26 mouse cellular contexts compared by ENCODE assay signal in genomic region chr4:149907656-149908055, GRCm38 (mm10). TPM values are rescaled to one million over a fixed set of nuclear protein-coding genes. Genes with fewer than 3 reads are reported as not detected.
"Had no signal": no experiment of that assay in that cellular context is flagged by ENCODE, and none has a peak within 500 bp of the region (broad histone marks: within the 10 kb centered on the region; RNA-seq: fewer than 3 reads in every experiment).

No protein-coding gene starts in this region.

- H3K9me3 ChIP-seq: kidney, embryonic 15.5 days; limb, embryonic 12.5 days; limb, embryonic 15.5 days; midbrain, embryonic 10.5 days; midbrain, embryonic 13.5 days; neural tube, embryonic 13.5 days; stomach, embryonic 15.5 days had no signal

- ATAC-seq: liver, postnatal 0 days; lung, postnatal 0 days; midbrain, embryonic 13.5 days; midbrain, embryonic 16.5 days had no signal

- H3K27me3 ChIP-seq: kidney, embryonic 15.5 days; limb, embryonic 12.5 days; limb, embryonic 15.5 days; midbrain, embryonic 13.5 days; neural tube, embryonic 13.5 days; stomach, embryonic 15.5 days had no signal

- DNase-seq: kidney, adult 8-10 months; kidney, postnatal 14 days; layer of hippocampus, adult 9-11 months; liver, postnatal 0 days; lung, embryonic 14.5 days; retina, postnatal 1 day; right cerebral cortex, postnatal 25 days; spleen, adult 18-20 months; thymus, adult 18-20 months; thymus, postnatal 36 days had no signal

- H3K4me3 ChIP-seq: kidney, embryonic 15.5 days; layer of hippocampus, adult 2 months; left cerebral cortex, adult 2 months; limb, embryonic 12.5 days; limb, embryonic 15.5 days; midbrain, embryonic 10.5 days; midbrain, embryonic 13.5 days; myocyte; neural tube, embryonic 13.5 days; stomach, embryonic 15.5 days had no signal

- H3K9ac ChIP-seq: kidney, embryonic 15.5 days; limb, embryonic 12.5 days; limb, embryonic 15.5 days; liver, embryonic 14.5 days; liver, postnatal 0 days; lung, embryonic 14.5 days; midbrain, embryonic 13.5 days; neural tube, embryonic 13.5 days; stomach, embryonic 15.5 days had no signal

- H3K36me3 ChIP-seq: midbrain, embryonic 13.5 days had no signal

- H3K27ac ChIP-seq: kidney, embryonic 15.5 days; layer of hippocampus, adult 2 months; left cerebral cortex, adult 2 months; limb, embryonic 12.5 days; limb, embryonic 15.5 days; liver, embryonic 14.5 days; macrophage; midbrain, embryonic 10.5 days; midbrain, embryonic 13.5 days; neural tube, embryonic 13.5 days; stomach, embryonic 15.5 days had no signal

- H3K4me2 ChIP-seq: kidney, embryonic 15.5 days; limb, embryonic 12.5 days; limb, embryonic 15.5 days; liver, embryonic 11.5 days; lung, embryonic 14.5 days; midbrain, embryonic 13.5 days; neural tube, embryonic 13.5 days; stomach, embryonic 15.5 days had no signal

RNA-seq across cellular contexts. Expression of gene Spsb1, which starts 47.2 kb away (rescaled TPM):
- total RNA-seq: monocyte, adult 5-6 weeks had no signal
